Comparison of ENCODE assay signal across 13 mouse cellular contexts in genomic region chr8:80919130-80919529, GRCm38 (mm10). TPM values are rescaled to one million over a fixed set of nuclear protein-coding genes. Genes with fewer than 3 reads are reported as not detected.
DNase-seq lines count a peak whose midpoint lies in the region; TF ChIP-seq lines count a peak whose summit lies in the region.
"Had no signal": no experiment of that assay in that cellular context is flagged by ENCODE, and none has a peak within 500 bp of the region (broad histone marks: within the 10 kb centered on the region; RNA-seq: fewer than 3 reads in every experiment).

No protein-coding gene starts in this region.

- H3K4me3 ChIP-seq in lung, adult 2 months (replicated peaks; ENCODE audit: extremely low read depth, low read depth, low read length): no peak overlapping the region
- H3K4me3 ChIP-seq: embryonic facial prominence, embryonic 13.5 days; heart, embryonic 13.5 days; left cerebral cortex, adult 2 months had no signal

- peaks cover 14% of the 10 kb centered on the region for H3K4me1 ChIP-seq in lung, adult 2 months (ENCODE audit: control insufficient read depth, insufficient read depth, low read length)

- WGBS in lung, adult 2 months: 67% methylated on average over 4 of the region's 4 CpGs

- TF ChIP-seq CTCF in lung, adult 2 months (IDR thresholded peaks at IDR 0.05; ENCODE audit: insufficient read depth, low read length): no peak

- DNase-seq in lung, adult 18-20 months: peak; percentile 27 to 36
- no peak for DNase-seq in lung, adult 2 months
- peak; percentile 21 for DNase-seq in brain, adult 2 months (ENCODE audit: low read depth, low spot score)
- peak; percentile 60 for DNase-seq in layer of hippocampus, adult 9-11 months
- DNase-seq in spleen, adult 18-20 months: no peak
- DNase-seq in cerebellum, postnatal 25 days: no peak
- DNase-seq in yolk sac, embryonic 10.5 days (ENCODE audit: low spot score): no peak
- DNase-seq: adrenal gland, adult 8-10 months; cerebellum, postnatal 14 days; gastrocnemius, postnatal 36 days had no signal

- TF ChIP-seq POLR2A in lung, adult 2 months (IDR thresholded peaks at IDR 0.05; ENCODE audit: borderline replicate concordance, extremely low read depth, low read depth, low read length): no peak

RNA-seq across cellular contexts. Expression of gene Gab1, which starts 38.8 kb away (rescaled TPM):
- 36.2 and 49.5 TPM in 2 replicates for polyA plus RNA-seq in lung, adult 2 months (2012; rRNA removed)

Comparison
In these comparisons a context has a peak if more than half of its experiments do, and no peak if none do; other contexts are left out.
1. DNase-seq: peak in lung, adult 18-20 months (2 of 2), brain, adult 2 months (single experiment) and layer of hippocampus, adult 9-11 months (single experiment); none in lung, adult 2 months (single experiment), spleen, adult 18-20 months (0 of 2), cerebellum, postnatal 25 days (0 of 2) and yolk sac, embryonic 10.5 days (single experiment).